Mouse (Mus musculus): ENCODE measurements around the gene H2-M1.

H2-M1 gene

GRCm38 (mm10) chr17:36672119-36672518, at the start of gene H2-M1:
H2-M1 (minus strand) TSS chr17:36672219.
- no peak for DNase-seq (ENCODE audit: low spot score)

DNA sequence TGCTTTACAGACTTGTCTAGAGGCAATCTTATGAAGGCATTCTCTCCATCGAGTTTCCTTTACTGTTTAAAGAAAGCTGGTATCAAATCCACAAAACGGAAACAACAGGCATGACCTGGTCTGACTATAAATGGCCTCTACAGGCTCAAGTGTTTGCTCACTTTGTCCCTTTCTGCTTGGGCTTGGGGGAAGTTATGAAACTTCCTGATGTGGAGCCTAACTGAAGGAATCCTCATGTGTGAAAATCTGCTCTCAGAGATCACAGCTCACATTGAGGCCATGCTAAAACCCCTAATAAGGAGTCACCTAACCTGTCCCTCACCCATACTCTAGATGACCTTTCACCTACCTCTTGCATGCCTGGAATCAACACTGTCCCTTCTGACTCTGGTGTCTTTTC, 25.7 kb upstream of the H2-M1 start:
- DNase-seq (ENCODE audit: low spot score), result no peak

DNA sequence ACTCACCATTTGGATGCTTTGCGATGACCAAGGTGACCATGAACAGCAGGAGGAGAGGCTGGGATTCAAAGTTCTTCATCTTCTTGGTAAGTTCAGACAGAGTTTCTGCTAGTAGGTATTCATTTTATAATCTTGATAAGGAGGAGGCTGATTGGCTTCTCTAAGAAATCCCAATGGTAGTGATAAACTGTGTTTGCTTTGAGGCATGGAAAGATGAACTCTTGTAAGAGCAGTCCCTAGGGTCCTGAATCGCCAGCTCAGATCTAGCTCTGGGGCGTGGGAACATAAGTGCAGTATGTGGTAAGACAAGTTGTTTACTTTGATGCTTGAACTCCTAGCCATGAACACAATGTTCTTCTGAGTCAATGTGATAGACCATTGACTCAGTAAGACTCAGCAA, 29.5 kb downstream of the H2-M1 start, which contains the start of gene H2-M9:
Gene H2-M9, minus strand, starts transcription at position 101 of the 400 bp plus-strand sequence.
- no peak for DNase-seq (ENCODE audit: low spot score)
